Mouse (Mus musculus): ENCODE results near the gene Xrn1. TPM values are rescaled to one million over a fixed set of nuclear protein-coding genes. Genes with fewer than 3 reads are reported as not detected.
"Not testable (repeated sequence)": the region's sequence is repeated elsewhere in the genome, so short reads cannot be mapped to it uniquely, and the experiment has no call there.

The Xrn1 gene
- polyA plus RNA-seq, 1 experiment, result 2.9 TPM

GRCm38 (mm10) chr9:95958041-95958730, 3.6 kb downstream of the Xrn1 start:
- Histone ChIP-seq H3ac (ENCODE audit: control insufficient read depth, insufficient read length) (no peak overlapping the region), H3K4me3 (no peak overlapping the region), H3K79me2 (ENCODE audit: control insufficient read depth, insufficient read depth) (peaks cover 34% of the 10 kb centered on the region), H3K27me3 (ENCODE audit: control insufficient read depth, insufficient read depth, insufficient read length) (no peaks in the 10 kb centered on the region), H3K36me3 (ENCODE audit: control insufficient read depth, insufficient read depth) (peaks cover 4% of the 10 kb centered on the region), H3K4me2 (ENCODE audit: low read depth) (no peak overlapping the region)
- TF ChIP-seq SRF (IDR thresholded peaks at IDR 0.05; ENCODE audit: control insufficient read depth, insufficient read length, low read depth), result no peak
- no peak for TF ChIP-seq MYOD1 (IDR thresholded peaks at IDR 0.05; ENCODE audit: control insufficient read depth in 1 of 3, insufficient read length in 2 of 3, low read depth in 2 of 3)
- TF ChIP-seq TCF3 (IDR thresholded peaks at IDR 0.05; ENCODE audit: insufficient read length, low read depth), result no peak
- TF ChIP-seq MAX (IDR thresholded peaks at IDR 0.05; ENCODE audit: low read depth), result no peak
- no peak for TF ChIP-seq REST (IDR thresholded peaks at IDR 0.05; ENCODE audit: insufficient read depth, insufficient read length)

DNA sequence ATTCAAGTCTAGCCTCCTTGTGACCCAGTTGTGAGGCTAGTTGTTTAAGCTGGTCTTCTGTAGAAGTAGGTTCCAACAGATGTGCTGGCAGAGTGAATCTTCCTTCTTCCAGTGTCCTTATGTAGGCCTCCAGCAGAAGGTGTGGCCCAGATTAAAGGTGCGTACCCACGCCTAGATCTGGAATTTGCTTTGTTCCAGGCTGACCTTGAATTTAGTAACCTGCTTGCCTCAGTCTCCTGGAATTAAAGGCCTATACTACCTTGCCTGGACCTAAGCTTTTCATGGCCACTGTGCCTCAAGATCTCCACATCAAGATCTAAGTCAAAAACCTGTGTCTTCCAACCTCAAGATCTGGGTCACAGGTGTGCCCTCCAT, 4.2 kb downstream of the Xrn1 start:
- H3K4me3 ChIP-seq; H3K36me3 ChIP-seq (ENCODE audit: control insufficient read depth, insufficient read depth); H3ac ChIP-seq (ENCODE audit: control insufficient read depth, insufficient read length); H3K4me2 ChIP-seq (ENCODE audit: low read depth); H3K27me3 ChIP-seq (ENCODE audit: control insufficient read depth, insufficient read depth, insufficient read length): not testable (repeated sequence)
- H3K79me2 ChIP-seq (ENCODE audit: control insufficient read depth, insufficient read depth), result peaks cover 34% of the 10 kb centered on the region

- H3ac ChIP-seq (ENCODE audit: control insufficient read depth, insufficient read length), result no peak overlapping the region
- peaks cover 5% of the 10 kb centered on the region for H3K36me3 ChIP-seq (ENCODE audit: control insufficient read depth, insufficient read depth)
- H3K4me3 ChIP-seq, result no peak overlapping the region
- no peak overlapping the region for H3K4me2 ChIP-seq (ENCODE audit: low read depth)
- H3K79me2 ChIP-seq (ENCODE audit: control insufficient read depth, insufficient read depth), result peaks cover 34% of the 10 kb centered on the region
- H3K27me3 ChIP-seq (ENCODE audit: control insufficient read depth, insufficient read depth, insufficient read length), result no peaks in the 10 kb centered on the region
- TF ChIP-seq MYOG (IDR thresholded peaks at IDR 0.05; ENCODE audit: control insufficient read depth in 1 of 3, insufficient read depth in 1 of 3, insufficient read length in 2 of 3, low read depth in 2 of 3), result no peak
- TF ChIP-seq USF1 (IDR thresholded peaks at IDR 0.05; ENCODE audit: low read depth), result no peak
- TF ChIP-seq CEBPB (IDR thresholded peaks at IDR 0.05; ENCODE audit: insufficient read depth, poor library complexity, severe bottlenecking), result no peak
- TF ChIP-seq SRF (IDR thresholded peaks at IDR 0.05; ENCODE audit: control insufficient read depth, insufficient read length, low read depth), result no peak
- no peak for TF ChIP-seq POLR2A (IDR thresholded peaks at IDR 0.05; ENCODE audit: insufficient read length, low read depth)
- TF ChIP-seq REST (IDR thresholded peaks at IDR 0.05; ENCODE audit: insufficient read depth, insufficient read length), result no peak
- TF ChIP-seq TCF12 (IDR thresholded peaks at IDR 0.05; ENCODE audit: insufficient read depth, poor library complexity, severe bottlenecking), result no peak
- TF ChIP-seq TCF3 (IDR thresholded peaks at IDR 0.05; ENCODE audit: insufficient read length, low read depth), result no peak
- no peak for TF ChIP-seq MYOD1 (IDR thresholded peaks at IDR 0.05; ENCODE audit: control insufficient read depth in 1 of 3, insufficient read length in 2 of 3, low read depth in 2 of 3)
- no peak for TF ChIP-seq MAX (IDR thresholded peaks at IDR 0.05; ENCODE audit: low read depth)
- TF ChIP-seq POLR2AphosphoS2 (IDR thresholded peaks at IDR 0.05; ENCODE audit: insufficient read length, low read depth), result no peak
Observed at GRCm38 (mm10) chr9:95959246-95959645, 4.7 kb downstream of the Xrn1 start.

GRCm38 (mm10) chr9:95959732-95960428, 5.3 kb downstream of the Xrn1 start:
- no peak overlapping the region for H3K4me3 ChIP-seq
- TF ChIP-seq TCF3 (IDR thresholded peaks at IDR 0.05; ENCODE audit: insufficient read length, low read depth) (no peak), POLR2A (IDR thresholded peaks at IDR 0.05; ENCODE audit: insufficient read length, low read depth) (no peak), REST (IDR thresholded peaks at IDR 0.05; ENCODE audit: insufficient read depth, insufficient read length) (no peak), MAX (IDR thresholded peaks at IDR 0.05; ENCODE audit: low read depth) (no peak), MYOD1 (IDR thresholded peaks at IDR 0.05; ENCODE audit: control insufficient read depth in 1 of 3, insufficient read length in 2 of 3, low read depth in 2 of 3) (no peak), USF1 (IDR thresholded peaks at IDR 0.05; ENCODE audit: low read depth) (no peak)
- no peak overlapping the region for H3ac ChIP-seq (ENCODE audit: control insufficient read depth, insufficient read length)
- H3K79me2 ChIP-seq (ENCODE audit: control insufficient read depth, insufficient read depth), result peaks cover 29% of the 10 kb centered on the region
- peaks cover 11% of the 10 kb centered on the region for H3K36me3 ChIP-seq (ENCODE audit: control insufficient read depth, insufficient read depth)
- H3K27me3 ChIP-seq (ENCODE audit: control insufficient read depth, insufficient read depth, insufficient read length), result no peaks in the 10 kb centered on the region
- no peak overlapping the region for H3K4me2 ChIP-seq (ENCODE audit: low read depth)

- H3K79me2 ChIP-seq (ENCODE audit: control insufficient read depth, insufficient read depth), result peaks cover 17% of the 10 kb centered on the region
- no peak overlapping the region for H3ac ChIP-seq (ENCODE audit: control insufficient read depth, insufficient read length)
- H3K36me3 ChIP-seq (ENCODE audit: control insufficient read depth, insufficient read depth), result peaks cover 17% of the 10 kb centered on the region
- H3K27me3 ChIP-seq (ENCODE audit: control insufficient read depth, insufficient read depth, insufficient read length), result no peaks in the 10 kb centered on the region
- H3K4me2 ChIP-seq (ENCODE audit: low read depth), result no peak overlapping the region
- no peak overlapping the region for H3K4me3 ChIP-seq
- TF ChIP-seq POLR2A (IDR thresholded peaks at IDR 0.05; ENCODE audit: insufficient read length, low read depth), result no peak
- TF ChIP-seq MYOG (IDR thresholded peaks at IDR 0.05; ENCODE audit: control insufficient read depth in 1 of 3, insufficient read depth in 1 of 3, insufficient read length in 2 of 3, low read depth in 2 of 3), result no peak
- no peak for TF ChIP-seq POLR2AphosphoS2 (IDR thresholded peaks at IDR 0.05; ENCODE audit: insufficient read length, low read depth)
- TF ChIP-seq MAX (IDR thresholded peaks at IDR 0.05; ENCODE audit: low read depth), result no peak
- no peak for TF ChIP-seq REST (IDR thresholded peaks at IDR 0.05; ENCODE audit: insufficient read depth, insufficient read length)
- TF ChIP-seq CEBPB (IDR thresholded peaks at IDR 0.05; ENCODE audit: insufficient read depth, poor library complexity, severe bottlenecking), result no peak
- no peak for TF ChIP-seq E2F4 (IDR thresholded peaks at IDR 0.05; ENCODE audit: insufficient read depth)
- no peak for TF ChIP-seq USF1 (IDR thresholded peaks at IDR 0.05; ENCODE audit: low read depth)
- no peak for TF ChIP-seq SRF (IDR thresholded peaks at IDR 0.05; ENCODE audit: control insufficient read depth, insufficient read length, low read depth)
- TF ChIP-seq TCF12 (IDR thresholded peaks at IDR 0.05; ENCODE audit: insufficient read depth, poor library complexity, severe bottlenecking), result no peak
- no peak for TF ChIP-seq MYOD1 (IDR thresholded peaks at IDR 0.05; ENCODE audit: control insufficient read depth in 1 of 3, insufficient read length in 2 of 3, low read depth in 2 of 3)
- TF ChIP-seq TCF3 (IDR thresholded peaks at IDR 0.05; ENCODE audit: insufficient read length, low read depth), result no peak
Observed at GRCm38 (mm10) chr9:95961058-95961457, 6.5 kb downstream of the Xrn1 start.
